12 mouse cellular contexts compared by ENCODE assay signal in the genomic region with DNA sequence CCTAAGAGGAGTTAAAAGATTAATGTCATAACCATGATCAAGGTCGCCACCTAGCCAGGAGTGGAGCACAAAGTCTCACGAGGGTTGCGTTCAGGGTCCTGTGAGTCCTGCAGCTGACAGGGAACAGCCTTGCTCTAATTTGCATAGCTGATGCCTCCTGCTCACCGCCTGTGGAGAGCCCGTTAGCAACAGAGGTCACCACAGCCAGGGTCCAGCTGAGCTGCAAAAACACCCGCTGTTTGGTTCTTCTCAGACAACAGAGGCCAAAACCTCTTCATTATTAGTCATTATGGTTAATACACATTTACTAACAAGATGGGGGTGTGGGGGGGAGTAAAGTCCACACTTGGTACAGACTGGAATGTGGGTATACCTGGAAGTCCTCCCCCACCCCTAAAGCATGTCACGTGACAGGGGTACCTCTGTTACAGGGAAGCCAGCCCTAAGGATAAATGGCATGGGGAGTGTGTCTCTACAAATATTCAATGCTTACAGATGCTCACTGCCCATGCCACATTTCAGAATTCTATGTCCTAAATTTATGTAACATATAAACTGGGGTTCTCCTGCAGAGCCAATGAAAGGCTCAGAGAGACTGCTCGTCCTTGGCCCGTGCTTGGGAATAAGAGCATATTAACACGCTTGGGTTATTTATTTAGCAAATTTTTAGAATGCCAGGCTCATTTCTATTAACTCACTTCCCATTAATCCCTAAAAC.
DNase-seq lines count a peak whose midpoint lies in the region; ATAC-seq and TF ChIP-seq lines count a peak whose summit lies in the region.
"Had no signal": no experiment of that assay in that cellular context is flagged by ENCODE, and none has a peak within 500 bp of the region (broad histone marks: within the 10 kb centered on the region; RNA-seq: fewer than 3 reads in every experiment).

No protein-coding gene starts in this region.

- intact Hi-C loops in left cerebral cortex, adult 2 months (cut with DNase I), result no loop called here

- H3K27ac ChIP-seq in left cerebral cortex, adult 2 months, result peak overlapping the region; percentile 44; the same call in 1 of the 2 replicates
- no peak overlapping the region for H3K27ac ChIP-seq in embryonic facial prominence, embryonic 10.5 days (replicated peaks)
- H3K27ac ChIP-seq in midbrain, embryonic 14.5 days (replicated peaks; ENCODE audit: low read depth, low read length), result no peak overlapping the region

- DNase-seq in left cerebral cortex, adult 2 months (ENCODE audit: extremely low spot score in 1 of 2, low spot score in 2 of 2), result no peak
- no peak for DNase-seq in left cerebral cortex, adult 8-10 months (ENCODE audit: low spot score in 2 of 2)
- DNase-seq in brain, adult 2 months (ENCODE audit: low read depth, low spot score), result peak; percentile 53
- DNase-seq in embryonic facial prominence, embryonic 10.5 days (ENCODE audit: low spot score), result peak; percentile 14
- DNase-seq in midbrain, embryonic 14.5 days, result peak; percentile 38
- DNase-seq in urinary bladder, adult 2 months (ENCODE audit: low spot score), result no peak
- DNase-seq in frontal cortex, postnatal 14 days (ENCODE audit: low spot score in 2 of 2), result no peak
- DNase-seq in liver, result no peak
- DNase-seq: adrenal gland, postnatal 14 days; lung, embryonic 14.5 days; thymus, postnatal 14 days had no signal

- no peak overlapping the region for H3K4me2 ChIP-seq in midbrain, embryonic 14.5 days (ENCODE audit: low read length)
- H3K4me2 ChIP-seq: lung, embryonic 14.5 days had no signal

- TF ChIP-seq CTCF in left cerebral cortex, adult 2 months (IDR thresholded peaks at IDR 0.05), result no peak

- no peak overlapping the region for H3K9ac ChIP-seq in midbrain, embryonic 14.5 days (replicated peaks; ENCODE audit: low read length)
- H3K9ac ChIP-seq: lung, embryonic 14.5 days had no signal

- H3K27me3 ChIP-seq in embryonic facial prominence, embryonic 10.5 days (replicated peaks; ENCODE audit: low read depth, poor library complexity, severe bottlenecking), result no peaks in the 10 kb centered on the region; the same call in 1 of the 2 replicates
- no peaks in the 10 kb centered on the region for H3K27me3 ChIP-seq in midbrain, embryonic 14.5 days (ENCODE audit: control insufficient read depth, insufficient read depth, low read length)

- peak; percentile 31 for ATAC-seq in midbrain, embryonic 14.5 days (ENCODE audit: low FRiP score, low TSS enrichment)

- 18% methylated on average over 10 of the region's 10 CpGs for WGBS in embryonic facial prominence, embryonic 10.5 days
- WGBS in midbrain, embryonic 14.5 days, result 15% methylated on average over 10 of the region's 10 CpGs

- no peak overlapping the region for H3K4me3 ChIP-seq in left cerebral cortex, adult 2 months
- no peak overlapping the region for H3K4me3 ChIP-seq in embryonic facial prominence, embryonic 10.5 days
- no peak overlapping the region for H3K4me3 ChIP-seq in midbrain, embryonic 14.5 days (replicated peaks; ENCODE audit: low read depth, low read length)
- H3K4me3 ChIP-seq: myocyte had no signal

- no peaks in the 10 kb centered on the region for H3K9me3 ChIP-seq in embryonic facial prominence, embryonic 10.5 days
- no peaks in the 10 kb centered on the region for H3K9me3 ChIP-seq in midbrain, embryonic 14.5 days (ENCODE audit: control insufficient read depth, low read length)

- no peaks in the 10 kb centered on the region for H3K36me3 ChIP-seq in embryonic facial prominence, embryonic 10.5 days (replicated peaks)
- no peaks in the 10 kb centered on the region for H3K36me3 ChIP-seq in midbrain, embryonic 14.5 days (ENCODE audit: control insufficient read depth, insufficient read depth, low read length)

- H3K4me1 ChIP-seq in embryonic facial prominence, embryonic 10.5 days, result peaks cover 6% of the 10 kb centered on the region; the same call in 1 of the 2 replicates
- peaks cover 14% of the 10 kb centered on the region; the same call in 1 of the 2 replicates for H3K4me1 ChIP-seq in midbrain, embryonic 14.5 days (ENCODE audit: control insufficient read depth, insufficient read depth, low read length)

Comparison
In these comparisons a context has a peak if more than half of its experiments do, and no peak if none do; other contexts are left out.
1. DNase-seq: peak in brain, adult 2 months (single experiment), embryonic facial prominence, embryonic 10.5 days (single experiment) and midbrain, embryonic 14.5 days (single experiment); none in left cerebral cortex, adult 2 months (0 of 2), left cerebral cortex, adult 8-10 months (0 of 2), urinary bladder, adult 2 months (single experiment), frontal cortex, postnatal 14 days (0 of 2) and liver (single experiment).